Comparison of ENCODE assay signal across 20 mouse cellular contexts in genomic region chr1:185957557-185957956, GRCm38 (mm10).
DNase-seq lines count a peak whose midpoint lies in the region; ATAC-seq and TF ChIP-seq lines count a peak whose summit lies in the region.
"Had no signal": no experiment of that assay in that cellular context is flagged by ENCODE, and none has a peak within 500 bp of the region (broad histone marks: within the 10 kb centered on the region; RNA-seq: fewer than 3 reads in every experiment).

No protein-coding gene starts in this region.

- no peak overlapping the region for H3K4me2 ChIP-seq in kidney, postnatal 0 days (ENCODE audit: low read length)
- no peak overlapping the region for H3K4me2 ChIP-seq in hindbrain, embryonic 16.5 days (ENCODE audit: low read length)
- H3K4me2 ChIP-seq: forebrain, embryonic 15.5 days; hindbrain, embryonic 12.5 days; intestine, embryonic 15.5 days; lung, embryonic 15.5 days; midbrain, embryonic 11.5 days had no signal

- no peak for ATAC-seq in kidney, postnatal 0 days (replicated peaks; ENCODE audit: low FRiP score, low read depth)
- no peak for ATAC-seq in hindbrain, embryonic 16.5 days
- ATAC-seq: CD4-positive, CD25-positive, alpha-beta regulatory T cell, adult 4 months; forebrain, embryonic 15.5 days; intestine, embryonic 15.5 days had no signal

- peak; percentile 5 for DNase-seq in adrenal gland, adult 2 months
- no peak for DNase-seq in adrenal gland, postnatal 14 days
- DNase-seq in kidney, postnatal 0 days (ENCODE audit: low spot score), result peak; percentile 72
- peak; percentile 33 to 43 for DNase-seq in lung, adult 18-20 months
- DNase-seq in lung, postnatal 4 days, result peak; percentile 19 to 40
- DNase-seq in gastrocnemius, postnatal 36 days, result no peak
- DNase-seq in gastrocnemius, adult 18-20 months (ENCODE audit: low spot score), result no peak
- DNase-seq: cerebellum, adult 11 months; cerebellum, postnatal 25 days; liver; right cerebral cortex, postnatal 4 days; thymus, postnatal 14 days had no signal

- intact Hi-C loops in gastrocnemius, postnatal 36 days (cut with DNase I), result no loop called here

- no peak for TF ChIP-seq CTCF in kidney, postnatal 0 days (IDR thresholded peaks at IDR 0.05; ENCODE audit: low read depth)

- no peak overlapping the region for H3K9ac ChIP-seq in kidney, postnatal 0 days (ENCODE audit: low read depth, low read length)
- H3K9ac ChIP-seq in hindbrain, embryonic 16.5 days (ENCODE audit: low read depth, low read length), result no peak overlapping the region
- H3K9ac ChIP-seq: forebrain, embryonic 15.5 days; hindbrain, embryonic 12.5 days; intestine, embryonic 15.5 days; lung, embryonic 15.5 days had no signal

- WGBS in kidney, postnatal 0 days, result 45% methylated on average over 3 of the region's 3 CpGs
- WGBS in hindbrain, embryonic 16.5 days, result 90% methylated on average over 3 of the region's 3 CpGs

- no peak overlapping the region for H3K27ac ChIP-seq in kidney, postnatal 0 days
- no peak overlapping the region for H3K27ac ChIP-seq in hindbrain, embryonic 16.5 days (ENCODE audit: low read depth, low read length)
- H3K27ac ChIP-seq: forebrain, embryonic 15.5 days; hindbrain, embryonic 12.5 days; intestine, embryonic 15.5 days; lung, embryonic 15.5 days had no signal

- no peaks in the 10 kb centered on the region for H3K27me3 ChIP-seq in kidney, postnatal 0 days (ENCODE audit: insufficient read depth, low read length)
- H3K27me3 ChIP-seq in hindbrain, embryonic 16.5 days (replicated peaks; ENCODE audit: control insufficient read depth, insufficient read depth, low read length), result no peaks in the 10 kb centered on the region
- H3K27me3 ChIP-seq: forebrain, embryonic 15.5 days; hindbrain, embryonic 12.5 days; intestine, embryonic 15.5 days; lung, embryonic 15.5 days had no signal

- H3K9me3 ChIP-seq in kidney, postnatal 0 days (replicated peaks; ENCODE audit: low read length), result no peaks in the 10 kb centered on the region
- no peaks in the 10 kb centered on the region for H3K9me3 ChIP-seq in hindbrain, embryonic 16.5 days (ENCODE audit: control insufficient read depth, low read length)
- H3K9me3 ChIP-seq: forebrain, embryonic 15.5 days; hindbrain, embryonic 12.5 days; intestine, embryonic 15.5 days; lung, embryonic 15.5 days had no signal

- H3K4me1 ChIP-seq in kidney, postnatal 0 days (replicated peaks; ENCODE audit: insufficient read depth, low read length), result 0 out of 2 replicates have a peak, but pooled peaks cover 5% of the 10 kb centered on the region
- H3K4me1 ChIP-seq in hindbrain, embryonic 16.5 days (ENCODE audit: control insufficient read depth, insufficient read depth, low read depth, low read length), result no peaks in the 10 kb centered on the region
- H3K4me1 ChIP-seq: hindbrain, embryonic 12.5 days; intestine, embryonic 15.5 days had no signal

- no peaks in the 10 kb centered on the region for H3K36me3 ChIP-seq in kidney, postnatal 0 days (ENCODE audit: insufficient read depth, low read length)
- no peaks in the 10 kb centered on the region for H3K36me3 ChIP-seq in hindbrain, embryonic 16.5 days (ENCODE audit: control insufficient read depth, insufficient read depth, low read length)
- H3K36me3 ChIP-seq: forebrain, embryonic 15.5 days; G1E; hindbrain, embryonic 12.5 days; intestine, embryonic 15.5 days; lung, embryonic 15.5 days had no signal

- no peak overlapping the region for H3K4me3 ChIP-seq in kidney, postnatal 0 days (replicated peaks; ENCODE audit: low read depth, low read length)
- no peak overlapping the region for H3K4me3 ChIP-seq in hindbrain, embryonic 16.5 days (ENCODE audit: low read length)
- H3K4me3 ChIP-seq: forebrain, embryonic 15.5 days; hindbrain, embryonic 12.5 days; intestine, embryonic 15.5 days; lung, embryonic 15.5 days had no signal

Comparison
In these comparisons a context has a peak if more than half of its experiments do, and no peak if none do; other contexts are left out.
1. DNase-seq: peak in adrenal gland, adult 2 months (single experiment), kidney, postnatal 0 days (single experiment), lung, adult 18-20 months (2 of 2) and lung, postnatal 4 days (2 of 2); none in adrenal gland, postnatal 14 days (single experiment), gastrocnemius, postnatal 36 days (0 of 2) and gastrocnemius, adult 18-20 months (single experiment).